Mouse (Mus musculus): Measurements from ENCODE around the gene Sfmbt1.
A peak's percentile ranks its signal among the peaks of the same experiment; 100 is the strongest.

Gene Sfmbt1

DNA sequence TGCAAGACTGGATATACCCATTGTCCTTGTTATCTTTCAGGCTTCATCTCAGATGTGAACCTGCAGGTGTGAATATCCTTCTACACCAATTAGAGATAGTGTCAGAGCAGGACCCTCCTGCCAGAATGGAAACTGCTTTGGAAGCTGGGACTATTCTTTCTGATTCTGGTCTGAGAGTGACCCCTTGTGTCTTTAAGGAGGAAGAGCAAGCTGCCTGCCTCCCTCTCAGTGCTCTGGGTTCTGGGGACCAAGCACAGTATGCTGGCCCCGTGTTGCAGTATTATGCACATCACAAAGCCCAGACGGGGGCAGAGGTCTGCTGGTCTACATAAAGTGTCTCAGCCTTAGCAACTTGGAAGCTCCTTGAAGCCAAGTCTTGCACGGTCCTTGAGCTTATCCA, 150.7 kb downstream of the Sfmbt1 start:
- DNase-seq (ENCODE audit: low read depth, low spot score), result peak; percentile 22
- H3K36me3 ChIP-seq (ENCODE audit: control insufficient read depth, insufficient read depth, low read length, poor library complexity, severe bottlenecking), result no peaks in the 10 kb centered on the region
- H3K27me3 ChIP-seq (ENCODE audit: control insufficient read depth, insufficient read depth, low read length, poor library complexity, severe bottlenecking), result no peaks in the 10 kb centered on the region

DNA sequence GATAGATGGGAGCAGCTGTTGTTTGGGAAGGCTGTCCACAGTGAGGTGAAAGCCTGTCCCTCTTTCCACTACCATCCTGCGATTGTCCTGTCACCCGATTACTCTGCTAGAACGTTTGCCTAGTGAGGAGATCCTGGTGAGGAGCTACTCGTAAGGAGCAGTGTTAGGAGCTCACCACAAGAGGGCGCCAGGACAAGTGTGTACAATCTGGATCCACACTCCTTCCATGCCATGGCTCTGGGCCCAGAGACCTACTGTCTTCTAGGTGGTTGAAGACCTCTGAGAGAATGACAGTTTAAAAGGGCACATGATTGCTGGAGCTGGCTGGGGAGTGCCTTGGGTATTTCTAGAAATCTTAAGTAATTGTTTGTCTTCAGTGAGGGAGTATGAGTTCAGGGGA, 152.4 kb downstream of the Sfmbt1 start:
- peak; percentile 72 for DNase-seq (ENCODE audit: low read depth, low spot score)
- Histone ChIP-seq H3K36me3 (ENCODE audit: control insufficient read depth, insufficient read depth, low read length, poor library complexity, severe bottlenecking) (no peaks in the 10 kb centered on the region; the same call in 1 of the 2 replicates), H3K27me3 (ENCODE audit: control insufficient read depth, insufficient read depth, low read length, poor library complexity, severe bottlenecking) (no peaks in the 10 kb centered on the region)

DNA sequence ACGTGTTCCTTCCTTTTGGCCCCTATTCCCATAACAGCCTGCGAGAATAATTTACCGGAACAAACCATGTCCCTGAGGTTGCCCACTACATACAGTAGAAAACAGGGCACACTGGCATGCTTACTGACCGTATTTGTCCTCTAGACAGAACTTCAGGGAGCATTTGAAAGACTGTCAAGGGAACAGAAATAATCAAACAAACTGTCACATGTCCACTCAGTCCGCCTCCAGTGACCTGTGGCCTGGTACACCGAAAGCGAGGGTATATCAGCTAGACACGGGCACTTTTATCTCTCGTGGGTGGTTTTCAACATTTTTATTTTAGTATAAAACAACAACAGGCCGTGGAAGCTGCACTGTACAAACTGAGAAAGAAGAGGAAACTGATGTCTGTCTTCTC, 154.2 kb downstream of the Sfmbt1 start:
- Histone ChIP-seq H3K27me3 (ENCODE audit: control insufficient read depth, insufficient read depth, low read length, poor library complexity, severe bottlenecking) (no peaks in the 10 kb centered on the region), H3K36me3 (ENCODE audit: control insufficient read depth, insufficient read depth, low read length, poor library complexity, severe bottlenecking) (no peaks in the 10 kb centered on the region; the same call in 1 of the 2 replicates)
- no peak for DNase-seq (ENCODE audit: low read depth, low spot score)

DNA sequence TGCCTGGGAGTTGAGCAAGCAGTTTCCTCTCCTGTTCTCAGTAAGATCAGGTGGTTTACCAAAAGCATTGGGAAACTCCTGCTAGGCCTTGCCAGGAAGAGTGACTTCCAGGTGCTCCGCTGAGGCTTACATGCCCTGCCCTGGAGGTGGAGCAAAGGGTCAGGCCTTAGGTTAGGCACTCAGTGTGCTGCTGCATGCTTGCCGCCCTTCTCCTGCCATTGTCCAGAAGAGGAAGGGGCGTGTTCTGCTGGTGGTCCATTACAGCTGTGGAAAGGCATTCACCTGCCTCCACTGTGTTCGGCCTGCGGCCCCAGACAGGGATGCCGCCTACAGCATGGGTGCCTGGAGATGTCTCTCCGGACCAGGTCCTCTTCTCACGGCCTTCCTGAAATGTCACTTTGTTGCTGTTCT, 154.7 kb downstream of the Sfmbt1 start:
- Histone ChIP-seq H3K36me3 (ENCODE audit: control insufficient read depth, insufficient read depth, low read length, poor library complexity, severe bottlenecking) (peaks cover 3% of the 10 kb centered on the region; the same call in 1 of the 2 replicates), H3K27me3 (ENCODE audit: control insufficient read depth, insufficient read depth, low read length, poor library complexity, severe bottlenecking) (no peaks in the 10 kb centered on the region)
- no peak for DNase-seq (ENCODE audit: low read depth, low spot score)

GRCm38 (mm10) chr14:30870206-30871147, 155.8 kb downstream of the Sfmbt1 start:
- DNase-seq (ENCODE audit: low read depth, low spot score), result no peak
- peaks cover 3% of the 10 kb centered on the region; the same call in 1 of the 2 replicates for H3K36me3 ChIP-seq (ENCODE audit: control insufficient read depth, insufficient read depth, low read length, poor library complexity, severe bottlenecking)

More at GRCm38 (mm10) chr14:30870206-30871147, 155.8 kb downstream of the Sfmbt1 start:
- H3K27me3 ChIP-seq (ENCODE audit: control insufficient read depth, insufficient read depth, low read length, poor library complexity, severe bottlenecking), result no peaks in the 10 kb centered on the region

Measured in splenic B cell, adult 2 months (primary cell).